Mouse (Mus musculus): Measurements from ENCODE around the gene Rp9.

The Rp9 gene

DNA sequence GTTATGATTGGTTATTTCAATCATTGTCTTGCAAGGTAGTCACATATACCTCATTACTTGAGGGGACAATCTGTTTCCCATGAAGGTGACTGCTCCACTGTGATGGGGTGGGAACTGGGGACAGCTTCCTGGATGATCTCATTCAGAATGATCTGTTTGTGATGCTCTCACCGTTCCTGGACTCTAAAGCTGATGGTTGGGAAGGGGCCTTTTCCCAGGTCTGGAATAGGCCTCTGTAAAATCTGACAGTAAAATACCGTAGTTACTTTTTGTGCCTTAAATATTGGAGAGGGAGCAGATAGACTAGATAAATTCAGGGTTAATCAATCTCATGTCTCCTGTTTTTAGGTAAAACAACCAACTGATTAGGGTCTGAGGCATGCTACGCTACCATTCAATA, at the start of gene Rp9:
TSS of gene Rp9 (minus strand) at position 101 of the 400 bp plus-strand sequence.
- DNase-seq (ENCODE audit: extremely low spot score) = no peak

GRCm38 (mm10) chr9:22518394-22519041, 49.0 kb upstream of the Rp9 start:
- peak; percentile 19 for DNase-seq (ENCODE audit: extremely low spot score)

DNA sequence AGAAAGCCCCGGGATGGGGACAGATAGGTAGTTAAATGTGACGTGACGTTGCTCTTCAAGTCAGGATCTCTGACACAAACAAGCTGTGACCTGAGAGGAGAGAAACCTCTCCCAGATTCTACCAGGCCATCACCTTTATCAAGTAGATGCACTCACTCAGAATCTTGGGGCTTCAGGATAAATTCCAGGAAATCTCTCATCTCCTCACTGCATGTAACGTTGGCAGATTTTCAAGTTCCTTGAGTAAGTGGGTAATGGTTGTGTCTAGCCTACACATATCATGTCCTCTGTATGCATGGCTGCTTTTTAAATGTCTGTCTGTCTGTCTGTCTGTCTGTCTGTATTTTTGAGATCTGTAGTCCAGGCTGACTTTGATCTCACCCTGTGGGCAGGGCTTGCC, 45.5 kb upstream of the Rp9 start:
- no peak for DNase-seq (ENCODE audit: extremely low spot score)

DNA sequence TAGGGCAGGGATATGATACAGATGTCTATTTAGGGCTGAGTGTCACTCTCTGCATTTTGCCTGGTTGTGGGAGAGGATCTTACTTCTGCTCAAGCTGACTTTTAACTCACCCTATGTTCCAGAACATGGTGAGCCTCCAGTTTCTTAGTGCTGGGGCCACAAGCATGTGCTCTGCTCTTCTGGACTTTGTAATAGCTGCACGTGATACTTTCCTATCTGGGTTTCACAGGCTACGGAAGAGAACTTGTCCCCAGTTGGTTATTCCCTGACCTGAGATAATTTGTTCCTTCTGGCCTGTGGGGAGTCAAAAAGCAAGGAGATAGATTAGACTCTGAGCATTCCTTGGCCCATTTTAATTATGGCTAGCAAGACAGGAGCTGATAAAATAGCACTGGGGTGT, 36.0 kb upstream of the Rp9 start:
- no peak for DNase-seq (ENCODE audit: extremely low spot score)

DNA sequence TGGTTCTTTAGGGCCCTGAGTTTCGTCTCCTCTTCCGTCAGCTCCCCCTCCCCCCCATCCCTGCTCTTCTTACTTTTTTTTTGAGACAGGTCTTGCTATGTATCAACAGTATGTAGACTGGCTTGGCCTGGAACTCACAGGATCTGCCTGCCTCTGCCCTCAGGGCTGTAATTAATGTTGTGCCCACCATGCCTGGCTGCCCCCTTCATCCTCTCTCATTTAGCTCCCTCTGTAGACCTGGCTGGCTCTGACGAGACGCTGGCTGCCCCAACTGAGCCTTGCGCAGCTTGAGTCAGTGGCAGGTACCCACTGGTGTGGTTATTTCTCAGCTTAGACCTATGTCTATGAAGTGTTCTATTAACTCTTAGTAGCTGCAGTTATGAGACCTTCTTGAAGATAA, 34.0 kb upstream of the Rp9 start:
- no peak for DNase-seq (ENCODE audit: extremely low spot score)

GRCm38 (mm10) chr9:22502972-22503371, 33.4 kb upstream of the Rp9 start:
- no peak for DNase-seq (ENCODE audit: extremely low spot score)

GRCm38 (mm10) chr9:22497021-22497767, 27.7 kb upstream of the Rp9 start:
- DNase-seq (ENCODE audit: extremely low spot score) = no peak

- no peak for DNase-seq (ENCODE audit: extremely low spot score)
These were observed 25.6 kb upstream of the Rp9 start for GRCm38 (mm10) chr9:22495133-22495532.

DNA sequence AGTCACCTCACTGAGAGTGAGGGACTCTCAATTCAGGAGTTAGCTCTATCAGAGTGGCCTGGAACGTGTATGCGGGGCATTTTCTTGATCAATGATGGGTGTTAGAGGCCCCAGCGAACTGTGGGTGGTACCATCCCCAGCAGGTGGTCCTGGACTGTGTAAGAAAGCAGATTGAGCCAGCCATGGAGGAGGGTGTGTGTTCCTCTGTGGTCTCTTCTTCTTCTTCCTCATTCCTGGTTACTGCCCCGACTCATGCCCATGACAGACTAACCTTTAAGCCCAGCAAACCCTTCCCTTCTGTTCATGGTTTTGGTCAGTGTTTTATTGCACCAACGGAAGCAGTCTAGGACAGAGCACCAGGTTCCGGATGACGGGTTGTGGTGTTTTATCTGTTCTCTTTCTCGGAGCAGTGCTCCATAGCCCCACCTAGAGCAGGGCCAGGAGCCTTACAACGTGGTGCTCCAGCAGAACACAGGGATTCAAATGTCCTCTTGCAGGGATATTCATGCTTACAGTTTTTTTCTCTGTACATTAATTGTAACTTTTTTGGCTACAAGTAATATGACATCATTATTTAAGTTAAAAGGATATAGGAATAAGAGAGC, 24.8 kb upstream of the Rp9 start:
- no peak for DNase-seq (ENCODE audit: extremely low spot score)

GRCm38 (mm10) chr9:22488963-22489362, 19.4 kb upstream of the Rp9 start:
- no peak for DNase-seq (ENCODE audit: extremely low spot score)

DNA sequence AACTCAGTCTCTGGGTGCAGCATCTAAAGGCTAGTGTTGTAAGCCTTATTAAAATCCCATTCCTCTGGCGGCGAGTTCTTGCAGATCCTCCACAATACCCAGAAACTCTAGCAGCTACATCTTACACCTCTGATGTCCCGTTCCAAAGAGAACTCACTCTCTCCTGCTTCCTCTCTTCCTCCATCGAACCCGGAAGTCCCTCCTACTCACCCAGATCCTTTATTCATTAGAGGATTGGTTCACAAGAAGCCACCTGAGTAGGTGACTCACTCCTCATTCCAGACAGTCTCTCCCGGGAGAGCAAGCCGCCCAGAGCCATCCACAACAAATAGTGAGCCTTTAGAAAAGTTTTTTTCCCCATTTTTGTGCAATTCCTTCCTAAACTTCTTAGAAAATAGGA, 16.7 kb upstream of the Rp9 start:
- no peak for DNase-seq (ENCODE audit: extremely low spot score)

DNA sequence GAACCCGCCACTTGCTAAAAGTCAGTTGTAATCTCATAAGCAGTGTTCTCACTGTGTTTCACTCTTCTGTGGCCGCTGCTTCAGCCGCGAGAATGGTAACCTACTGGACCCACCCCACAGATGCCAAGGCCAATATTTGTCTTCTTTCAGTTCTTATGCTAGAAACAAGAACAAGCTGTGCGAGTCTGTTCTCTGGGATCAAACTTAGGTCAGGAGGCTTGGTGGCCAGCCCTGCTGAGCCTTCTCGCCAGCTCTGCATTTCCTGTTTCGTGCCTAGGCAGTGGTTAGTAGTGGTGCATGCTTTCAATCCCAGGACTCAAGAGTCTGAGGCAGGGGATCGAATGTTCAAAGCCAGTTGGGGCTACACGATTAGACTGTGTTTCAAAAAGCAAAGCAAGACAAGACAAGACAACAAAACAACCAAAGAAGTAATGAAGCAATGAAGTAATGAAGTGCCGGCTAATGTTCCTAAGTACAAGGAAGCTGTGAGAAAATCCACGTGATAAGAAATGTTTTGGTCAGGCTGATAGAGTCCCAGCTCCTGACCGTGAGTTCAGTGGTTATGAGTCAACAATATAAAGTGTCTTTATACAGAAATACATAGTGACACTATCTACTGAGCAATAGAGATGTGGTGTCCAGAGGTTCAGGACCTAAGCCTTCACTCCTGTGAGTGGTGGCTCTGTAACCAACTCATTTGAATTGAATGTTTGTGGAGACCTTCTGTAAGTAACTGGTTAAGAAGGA, 15.2 kb upstream of the Rp9 start:
- DNase-seq (ENCODE audit: extremely low spot score) = no peak

DNA sequence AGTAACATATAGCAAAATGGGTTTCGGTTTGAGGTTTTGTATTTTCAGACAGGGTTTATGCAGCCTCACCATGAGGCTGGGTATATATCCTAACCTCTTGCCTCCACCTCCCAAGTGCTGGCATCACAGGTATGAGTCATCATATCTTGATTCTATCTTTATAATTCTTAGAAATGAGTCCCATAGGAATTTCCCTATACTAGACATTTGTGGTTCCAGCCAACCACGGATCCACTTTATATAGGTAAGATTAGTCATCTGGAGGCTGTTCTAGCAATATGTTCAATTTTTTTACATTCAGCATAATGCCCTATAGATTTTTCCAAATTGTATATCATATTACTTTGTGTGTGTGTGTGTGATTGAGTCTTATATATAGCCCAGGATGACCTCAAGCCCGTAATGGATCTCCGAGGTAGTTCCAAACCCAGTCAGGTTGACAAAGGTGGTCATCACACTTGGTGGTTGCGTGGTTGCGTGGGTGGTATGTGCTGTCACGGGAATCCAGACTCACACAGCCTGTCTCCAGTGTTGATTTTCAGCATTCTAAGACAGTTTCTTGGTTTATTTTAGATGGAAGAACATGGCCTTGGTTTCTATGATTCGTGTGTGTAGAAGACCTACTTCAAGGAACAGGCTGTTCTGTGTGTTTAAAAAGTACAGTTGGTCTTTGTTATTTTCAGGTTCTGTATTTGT, 14.5 kb upstream of the Rp9 start:
- no peak for DNase-seq (ENCODE audit: extremely low spot score)

- no peak for DNase-seq (ENCODE audit: extremely low spot score)
These were observed 9.4 kb upstream of the Rp9 start for GRCm38 (mm10) chr9:22478946-22479345.

DNA sequence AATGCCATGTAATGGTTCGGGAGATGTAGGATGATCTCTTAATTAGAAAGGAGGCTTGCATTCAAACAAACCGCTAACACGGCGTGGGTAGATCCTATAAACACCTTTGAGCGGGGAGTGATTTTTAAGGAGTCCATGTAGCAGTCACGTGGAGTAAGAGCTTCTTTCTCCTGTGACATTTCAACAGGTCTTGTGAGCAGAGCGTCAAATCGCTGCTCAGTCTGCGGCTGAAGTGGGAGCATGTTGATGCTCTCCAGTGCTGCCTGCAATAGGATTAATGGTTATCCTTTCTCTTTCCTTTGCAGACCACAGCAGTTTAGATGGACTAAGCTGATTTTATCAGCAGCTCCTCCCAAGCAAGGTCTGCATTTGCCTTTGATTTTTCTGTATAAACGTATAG, 6.7 kb upstream of the Rp9 start:
- peak; percentile 15 for DNase-seq (ENCODE audit: extremely low spot score)

DNA sequence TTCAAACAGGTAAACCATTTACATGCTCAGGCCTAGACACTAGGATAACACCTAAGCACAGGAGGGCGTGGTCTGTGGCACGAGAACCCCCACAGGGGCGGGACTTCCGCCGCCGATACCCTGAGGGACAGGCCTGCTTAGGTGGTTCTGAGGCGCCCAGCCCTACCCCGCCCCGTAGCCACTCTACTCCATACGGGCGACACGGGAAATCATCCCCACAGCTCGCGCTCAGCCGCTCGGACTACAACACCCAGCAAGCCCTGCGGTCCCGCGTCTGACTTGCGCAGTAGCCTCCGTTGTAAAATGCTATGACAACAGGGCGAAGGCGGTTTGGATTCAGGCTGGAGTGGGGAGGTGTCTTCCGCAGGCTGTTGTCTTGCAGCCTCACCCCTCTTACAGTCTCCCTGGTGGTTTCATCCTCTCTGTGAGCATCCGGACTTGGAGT, 5.9 kb upstream of the Rp9 start, which contains the start of gene Bbs9:
TSS of gene Bbs9 (plus strand) at position 292 of the 445 bp plus-strand sequence.
- DNase-seq (ENCODE audit: extremely low spot score) = peak; percentile 92

DNA sequence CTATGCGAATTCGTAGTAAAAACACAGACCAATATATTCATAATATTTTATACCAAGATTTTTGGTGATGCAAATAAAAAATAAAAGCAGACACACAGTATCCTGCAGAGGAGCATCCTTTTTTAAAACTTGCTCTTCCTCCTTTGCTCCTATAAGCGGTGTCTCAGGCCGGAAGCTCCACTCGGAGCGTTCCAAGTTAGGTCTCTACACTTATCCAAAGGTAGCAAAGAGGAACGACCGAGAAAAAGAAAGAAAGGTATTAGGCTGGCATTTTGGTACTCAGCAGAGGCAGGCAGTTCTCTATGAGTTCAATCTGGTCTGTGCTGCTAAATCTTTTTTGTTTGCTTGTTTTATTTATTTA, 664 bp downstream of the Rp9 start:
- DNase-seq (ENCODE audit: extremely low spot score) = no peak

GRCm38 (mm10) chr9:22468170-22468898, 1.2 kb downstream of the Rp9 start:
- DNase-seq (ENCODE audit: extremely low spot score) = peak; percentile 88

- no peak for DNase-seq (ENCODE audit: extremely low spot score)
These were observed 2.0 kb downstream of the Rp9 start for GRCm38 (mm10) chr9:22467371-22468169.

GRCm38 (mm10) chr9:22466212-22466611, 3.3 kb downstream of the Rp9 start:
- no peak for DNase-seq (ENCODE audit: extremely low spot score)
